Comparison of ENCODE assay signal across 22 mouse cellular contexts in the genomic region with DNA sequence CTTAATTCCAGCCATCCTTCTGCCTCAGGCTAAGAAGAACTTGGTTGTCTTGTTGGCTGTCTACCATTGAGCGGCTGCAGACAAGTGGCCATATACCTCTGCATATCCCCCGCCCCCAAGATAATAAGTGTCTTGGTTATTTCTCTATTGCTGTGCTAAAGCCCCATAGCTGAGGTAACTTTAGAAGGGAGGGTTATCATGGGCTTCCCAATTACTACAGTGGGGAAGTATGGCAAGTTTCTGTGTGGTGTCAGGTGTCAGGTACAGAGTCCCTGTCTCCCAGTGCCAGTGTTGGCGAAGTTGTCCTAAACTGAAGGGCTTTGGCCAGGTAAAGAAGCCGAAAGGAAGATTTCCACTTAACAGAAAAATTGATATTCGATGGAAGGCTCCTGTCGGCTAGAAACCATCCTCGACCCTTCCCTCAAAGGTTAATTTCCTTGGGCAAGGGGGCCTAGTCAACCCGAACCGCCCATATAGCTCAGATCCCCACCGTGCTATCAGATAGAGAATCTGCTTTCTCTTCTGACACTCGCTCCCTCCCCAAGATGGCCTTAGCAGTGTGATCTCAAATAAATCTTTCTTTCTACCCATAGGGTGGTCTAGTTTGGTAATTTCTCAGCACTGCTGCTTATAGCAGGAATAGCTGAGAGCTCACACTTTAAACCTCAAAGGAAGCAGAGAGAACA.
"Had no signal": no experiment of that assay in that cellular context is flagged by ENCODE, and none has a peak within 500 bp of the region (broad histone marks: within the 10 kb centered on the region; RNA-seq: fewer than 3 reads in every experiment).

No protein-coding gene starts in this region.

- H3K9me3 ChIP-seq: heart, embryonic 10.5 days; heart, embryonic 12.5 days; hindbrain, embryonic 13.5 days; hindbrain, embryonic 15.5 days; limb, embryonic 13.5 days; limb, embryonic 15.5 days; liver, embryonic 12.5 days had no signal

- ATAC-seq: forebrain, postnatal 0 days; hindbrain, postnatal 0 days; intestine, embryonic 16.5 days; liver, embryonic 12.5 days had no signal

- H3K27ac ChIP-seq: heart, embryonic 10.5 days; hindbrain, embryonic 13.5 days; hindbrain, embryonic 15.5 days; hindbrain, postnatal 0 days; limb, embryonic 13.5 days; limb, embryonic 15.5 days; liver, embryonic 12.5 days; liver, embryonic 14.5 days had no signal

- H3K4me1 ChIP-seq: heart, embryonic 10.5 days; heart, embryonic 12.5 days; hindbrain, embryonic 13.5 days; hindbrain, embryonic 15.5 days; liver, embryonic 12.5 days had no signal

- H3K27me3 ChIP-seq: heart, embryonic 12.5 days; hindbrain, embryonic 13.5 days; hindbrain, embryonic 15.5 days; limb, embryonic 13.5 days; limb, embryonic 15.5 days; liver, embryonic 12.5 days had no signal

- H3K9ac ChIP-seq: forebrain, postnatal 0 days; heart, embryonic 12.5 days; hindbrain, embryonic 13.5 days; hindbrain, embryonic 15.5 days; limb, embryonic 13.5 days; limb, embryonic 15.5 days; liver, embryonic 12.5 days; liver, embryonic 14.5 days had no signal

- DNase-seq: forebrain, postnatal 0 days; gastrocnemius, postnatal 14 days; gastrocnemius, postnatal 36 days; heart, adult 18-20 months; heart, postnatal 10 days; heart, postnatal 36 days; kidney, adult 11 months; kidney, adult 8-10 months; kidney, postnatal 25 days; layer of hippocampus, adult 9-11 months; layer of hippocampus, postnatal 36 days; left cerebral cortex, postnatal 4 days had no signal

- H3K36me3 ChIP-seq: heart, embryonic 10.5 days; heart, embryonic 12.5 days; hindbrain, embryonic 13.5 days; hindbrain, embryonic 15.5 days; limb, embryonic 13.5 days; limb, embryonic 15.5 days; liver, embryonic 12.5 days had no signal

- H3K4me3 ChIP-seq: heart, embryonic 10.5 days; heart, embryonic 12.5 days; hindbrain, embryonic 13.5 days; hindbrain, embryonic 15.5 days; limb, embryonic 13.5 days; limb, embryonic 15.5 days; liver, embryonic 12.5 days had no signal

- H3K4me2 ChIP-seq: heart, embryonic 12.5 days; hindbrain, embryonic 13.5 days; hindbrain, embryonic 15.5 days; limb, embryonic 13.5 days; limb, embryonic 15.5 days; liver, embryonic 12.5 days had no signal
